In genomic region chr13:119791580-119792135, GRCm38 (mm10) we compare ENCODE assay signal across 8 mouse cellular contexts. TPM values are rescaled to one million over a fixed set of nuclear protein-coding genes. Genes with fewer than 3 reads are reported as not detected.
DNase-seq lines count a peak whose midpoint lies in the region; ATAC-seq and TF ChIP-seq lines count a peak whose summit lies in the region.

No protein-coding gene starts in this region.

- peak overlapping the region; percentile 82 for H3K4me3 ChIP-seq in thymus, adult 2 months (ENCODE audit: control insufficient read depth, insufficient read depth, low read length)
- H3K4me3 ChIP-seq in forebrain, embryonic 12.5 days (replicated peaks) = peak overlapping the region; percentile 87
- H3K4me3 ChIP-seq in midbrain, embryonic 12.5 days = peak overlapping the region; percentile 86

- peak overlapping the region; percentile 69 for H3K4me2 ChIP-seq in forebrain, embryonic 12.5 days
- peak overlapping the region; percentile 72 for H3K4me2 ChIP-seq in midbrain, embryonic 12.5 days (replicated peaks)

- H3K27ac ChIP-seq in thymus, adult 2 months (ENCODE audit: control insufficient read depth, insufficient read depth, low read length) = no peak overlapping the region
- peak overlapping the region; percentile 96 for H3K27ac ChIP-seq in forebrain, embryonic 12.5 days
- H3K27ac ChIP-seq in midbrain, embryonic 12.5 days (replicated peaks) = peak overlapping the region; percentile 91

- no peak for TF ChIP-seq POLR2A in thymus, adult 2 months (IDR thresholded peaks at IDR 0.05; ENCODE audit: control insufficient read depth, extremely low read depth, insufficient read depth, low read length, poor library complexity)

- no peak for TF ChIP-seq CTCF in thymus, adult 2 months (IDR thresholded peaks at IDR 0.05; ENCODE audit: borderline replicate concordance, control insufficient read depth, extremely low read depth, insufficient read depth, low read length, poor library complexity)

- peaks cover 12% of the 10 kb centered on the region for H3K4me1 ChIP-seq in thymus, adult 2 months (replicated peaks; ENCODE audit: control insufficient read depth, insufficient read depth, low read length)
- H3K4me1 ChIP-seq in forebrain, embryonic 12.5 days = peaks cover 18% of the 10 kb centered on the region
- H3K4me1 ChIP-seq in midbrain, embryonic 12.5 days = peaks cover 20% of the 10 kb centered on the region

- peak overlapping the region; percentile 96 for H3K9ac ChIP-seq in forebrain, embryonic 12.5 days
- peak overlapping the region; percentile 76 for H3K9ac ChIP-seq in midbrain, embryonic 12.5 days (replicated peaks)

- no peaks in the 10 kb centered on the region for H3K9me3 ChIP-seq in forebrain, embryonic 12.5 days
- H3K9me3 ChIP-seq in midbrain, embryonic 12.5 days = no peaks in the 10 kb centered on the region

- 7% methylated on average over 18 of the region's 18 CpGs for WGBS in thymus, adult 2 months
- WGBS in forebrain, embryonic 12.5 days = 5% methylated on average over 18 of the region's 18 CpGs
- WGBS in midbrain, embryonic 12.5 days = 5% methylated on average over 18 of the region's 18 CpGs

- no peaks in the 10 kb centered on the region for H3K27me3 ChIP-seq in thymus, adult 2 months (ENCODE audit: control insufficient read depth, insufficient read depth, low read length)
- no peaks in the 10 kb centered on the region for H3K27me3 ChIP-seq in forebrain, embryonic 12.5 days
- no peaks in the 10 kb centered on the region for H3K27me3 ChIP-seq in midbrain, embryonic 12.5 days

- DNase-seq in thymus, adult 2 months = no peak
- DNase-seq in thymus, postnatal 25 days = no peak
- DNase-seq in kidney, adult 8-10 months = peak; percentile 15 to 17
- DNase-seq in right cerebral cortex, postnatal 25 days = no peak
- DNase-seq in urinary bladder, postnatal 14 days (ENCODE audit: low spot score) = no peak
- DNase-seq in thymus, adult 18-20 months = no peak

- ATAC-seq in forebrain, embryonic 12.5 days (ENCODE audit: low FRiP score) = no peak
- no peak for ATAC-seq in midbrain, embryonic 12.5 days (ENCODE audit: low FRiP score, low read depth)

- peaks cover 20% of the 10 kb centered on the region for H3K36me3 ChIP-seq in thymus, adult 2 months (ENCODE audit: control insufficient read depth, insufficient read depth, low read length)
- H3K36me3 ChIP-seq in forebrain, embryonic 12.5 days (replicated peaks) = peaks cover 20% of the 10 kb centered on the region
- peaks cover 20% of the 10 kb centered on the region for H3K36me3 ChIP-seq in midbrain, embryonic 12.5 days

RNA-seq across cellular contexts. Expression of gene Zfp131, which starts 1.0 kb away (rescaled TPM):
- 17.7 and 25.9 TPM in 2 replicates for polyA plus RNA-seq in thymus, adult 2 months (2012; rRNA removed)
- 56.5 and 57.7 TPM in 2 replicates for polyA plus RNA-seq in forebrain, embryonic 12.5 days (2016; fragmentation: Nextera tagmentation; extraction: Ambion mirVana)
- polyA plus RNA-seq in midbrain, embryonic 12.5 days (2016; fragmentation: Nextera tagmentation; extraction: Ambion mirVana) = 50.9 and 53.7 TPM in 2 replicates

RNA-seq across cellular contexts. Expression of gene Nim1k, which starts 36.0 kb away (rescaled TPM):
- polyA plus RNA-seq in thymus, adult 2 months (2012; rRNA removed) = 5.5 and 5.8 TPM in 2 replicates
- polyA plus RNA-seq in forebrain, embryonic 12.5 days (2016; fragmentation: Nextera tagmentation; extraction: Ambion mirVana) = 4.1 and 4.8 TPM in 2 replicates
- polyA plus RNA-seq in midbrain, embryonic 12.5 days (2016; fragmentation: Nextera tagmentation; extraction: Ambion mirVana) = 1.7 and 2.6 TPM in 2 replicates

RNA-seq across cellular contexts. Expression of gene AF067063, which starts 38.4 kb away (rescaled TPM):
- not detected in 2 replicates for polyA plus RNA-seq in thymus, adult 2 months (2012; rRNA removed)
- polyA plus RNA-seq in forebrain, embryonic 12.5 days (2016; fragmentation: Nextera tagmentation; extraction: Ambion mirVana) = not detected in 2 replicates
- polyA plus RNA-seq in midbrain, embryonic 12.5 days (2016; fragmentation: Nextera tagmentation; extraction: Ambion mirVana) = not detected in 2 replicates

RNA-seq across cellular contexts. Expression of gene D13Ertd608e, which starts 44.1 kb away (rescaled TPM):
- polyA plus RNA-seq in thymus, adult 2 months (2012; rRNA removed) = 1.4 TPM in 1 of 2 replicates, not detected in the other
- polyA plus RNA-seq in forebrain, embryonic 12.5 days (2016; fragmentation: Nextera tagmentation; extraction: Ambion mirVana) = not detected in 2 replicates
- polyA plus RNA-seq in midbrain, embryonic 12.5 days (2016; fragmentation: Nextera tagmentation; extraction: Ambion mirVana) = not detected in 2 replicates

Comparison
In these comparisons a context has a peak if more than half of its experiments do, and no peak if none do; other contexts are left out.
1. DNase-seq: peak in kidney, adult 8-10 months (2 of 2); none in thymus, adult 2 months (single experiment), thymus, postnatal 25 days (single experiment), right cerebral cortex, postnatal 25 days (single experiment), urinary bladder, postnatal 14 days (single experiment) and thymus, adult 18-20 months (0 of 2).
2. Peak in every context shown above with its lines, with median percentiles within 50 percentile points of each other: H3K4me3 ChIP-seq.